Comparison of ENCODE assay signal across 18 mouse cellular contexts in genomic region chr2:160856359-160857102, GRCm38 (mm10). TPM values are rescaled to one million over a fixed set of nuclear protein-coding genes. Genes with fewer than 3 reads are reported as not detected.
DNase-seq lines count a peak whose midpoint lies in the region; TF ChIP-seq lines count a peak whose summit lies in the region.
"Had no signal": no experiment of that assay in that cellular context is flagged by ENCODE, and none has a peak within 500 bp of the region (broad histone marks: within the 10 kb centered on the region; RNA-seq: fewer than 3 reads in every experiment).

No protein-coding gene starts in this region.

- no peak overlapping the region for H3K4me3 ChIP-seq in left cerebral cortex, adult 2 months
- H3K4me3 ChIP-seq: forebrain, embryonic 12.5 days; liver, embryonic 15.5 days; midbrain, embryonic 12.5 days; myocyte; neural tube, embryonic 15.5 days had no signal

- no peak for DNase-seq in left cerebral cortex, adult 2 months (ENCODE audit: extremely low spot score in 1 of 2, low spot score in 2 of 2)
- no peak for DNase-seq in left cerebral cortex, adult 11 months (ENCODE audit: low spot score)
- peak; percentile 24 for DNase-seq in thymus, postnatal 4 days
- no peak for DNase-seq in thymus, postnatal 25 days
- DNase-seq in R1 (ENCODE audit: low read depth, low spot score) = peak; percentile 52
- no peak for DNase-seq in embryo, embryonic 10.5 days (ENCODE audit: low spot score)
- DNase-seq in right cerebral cortex, postnatal 25 days = no peak
- DNase-seq: adrenal gland, adult 8-10 months; layer of hippocampus, postnatal 36 days; left cerebral cortex, postnatal 4 days; lung, postnatal 4 days; retina, postnatal 1 day had no signal

- TF ChIP-seq CTCF in left cerebral cortex, adult 2 months (IDR thresholded peaks at IDR 0.05) = peak; percentile 30

- intact Hi-C loops in left cerebral cortex, adult 2 months (cut with DNase I) = no loop called here

- no peak overlapping the region for H3K27ac ChIP-seq in left cerebral cortex, adult 2 months
- H3K27ac ChIP-seq: forebrain, embryonic 12.5 days; liver, embryonic 15.5 days; midbrain, embryonic 12.5 days; neural tube, embryonic 15.5 days had no signal

RNA-seq across cellular contexts. Expression of gene Zhx3, which starts 16.3 kb away (rescaled TPM):
- 10 to 100 TPM; 67.8 to 81.4 TPM for total RNA-seq in left cerebral cortex, adult 2 months (2021)

RNA-seq across cellular contexts. Expression of gene Lpin3, which starts 23.9 kb away (rescaled TPM):
- total RNA-seq in left cerebral cortex, adult 2 months (2021) = 1 to 10 TPM in 1 of 2 experiments, under 1 TPM in 1; 0.65 to 1.8 TPM
- total RNA-seq: hematopoietic stem cell, adult 5-6 weeks had no signal

RNA-seq across cellular contexts. Expression of gene Emilin3, which starts 55.6 kb away (rescaled TPM):
- under 1 TPM; 0.45 to 0.49 TPM for total RNA-seq in left cerebral cortex, adult 2 months (2021)
- total RNA-seq: adrenal gland, adult 8-10 months; hematopoietic stem cell, adult 5-6 weeks had no signal

Comparison
In these comparisons a context has a peak if more than half of its experiments do, and no peak if none do; other contexts are left out.
1. DNase-seq: peak in thymus, postnatal 4 days (single experiment) and R1 (single experiment); none in left cerebral cortex, adult 2 months (0 of 2), left cerebral cortex, adult 11 months (single experiment), thymus, postnatal 25 days (single experiment), embryo, embryonic 10.5 days (single experiment) and right cerebral cortex, postnatal 25 days (single experiment).